Mouse (Mus musculus) bone marrow macrophage, adult 2 months (primary cell): ENCODE results near the gene Aldh9a1.

ENCODE experiments used
- CTCF ChIP-seq: IDR thresholded peaks from 2 replicates; pipeline ENCODE4 v1.5.1; 2012; ENCODE audit warnings: low read depth, mild to moderate bottlenecking, low read length, moderate library complexity
- POLR2A ChIP-seq: IDR thresholded peaks from 2 replicates; pipeline ENCODE4 v1.6.1; 2012; ENCODE audit warnings: mild to moderate bottlenecking, low read depth, low read length, borderline replicate concordance

DNA sequence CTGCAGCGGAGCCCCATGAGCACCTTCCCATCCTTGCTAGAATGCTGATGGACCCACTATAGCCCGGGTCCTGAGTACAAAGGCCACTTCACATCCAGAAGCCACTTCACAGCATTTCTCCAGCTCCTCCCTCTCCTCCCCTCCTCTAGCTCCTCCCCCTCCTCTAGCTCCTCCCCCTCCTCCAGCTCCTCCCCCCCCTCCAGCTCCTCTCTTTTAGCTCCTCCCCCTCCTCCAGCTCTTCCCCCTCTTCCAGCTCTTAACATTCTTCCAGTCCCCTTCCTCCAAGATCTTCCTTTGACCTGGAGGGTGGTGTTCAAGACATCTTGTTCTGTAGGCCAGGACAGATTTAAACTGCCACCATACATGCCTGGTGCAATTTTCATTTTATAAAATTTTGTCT lies 49.7 kb upstream of the Aldh9a1 start:
- no peak for TF ChIP-seq POLR2A
- no peak for TF ChIP-seq CTCF
